Comparison of ENCODE assay signal across 14 mouse cellular contexts in the genomic region with DNA sequence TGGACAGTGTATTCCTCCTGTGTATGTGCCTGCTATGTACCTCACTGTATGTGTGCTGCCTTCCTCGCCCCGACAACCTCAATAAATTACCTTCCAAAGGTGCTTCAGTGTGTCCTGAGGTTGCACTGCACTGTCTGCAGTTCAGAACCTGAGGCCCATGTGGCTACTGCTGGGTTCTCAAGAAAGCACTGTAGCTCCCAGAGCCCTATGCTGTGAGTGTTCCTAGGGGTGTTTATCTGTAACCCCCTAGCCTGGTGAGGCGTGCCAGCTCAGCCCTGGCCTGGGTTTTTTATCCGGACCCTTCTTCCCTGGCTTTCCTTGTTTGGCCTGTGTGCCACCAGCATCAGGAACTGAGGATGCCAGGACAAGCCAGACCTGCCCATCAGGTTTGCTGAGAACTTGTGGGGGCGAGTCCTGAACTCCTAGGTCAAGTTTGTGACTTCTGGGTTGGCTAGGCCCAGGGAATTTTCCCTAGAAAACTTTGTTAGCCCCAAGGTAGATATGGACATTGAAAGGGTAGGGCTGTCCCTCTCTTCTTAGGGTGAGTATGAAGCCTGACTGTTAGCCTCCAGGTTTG. TPM values are rescaled to one million over a fixed set of nuclear protein-coding genes. Genes with fewer than 3 reads are reported as not detected.
DNase-seq lines count a peak whose midpoint lies in the region; ATAC-seq and TF ChIP-seq lines count a peak whose summit lies in the region.
"Had no signal": no experiment of that assay in that cellular context is flagged by ENCODE, and none has a peak within 500 bp of the region (broad histone marks: within the 10 kb centered on the region; RNA-seq: fewer than 3 reads in every experiment).

No protein-coding gene starts in this region.

- 72% methylated on average over 5 of the region's 5 CpGs for WGBS in kidney, postnatal 0 days
- WGBS in liver, embryonic 13.5 days (ENCODE audit: insufficient replicate concordance), result 80% methylated on average over 5 of the region's 5 CpGs
- WGBS in hindbrain, embryonic 12.5 days, result 94% methylated on average over 5 of the region's 5 CpGs

- no peak overlapping the region for H3K4me3 ChIP-seq in kidney, postnatal 0 days (replicated peaks; ENCODE audit: low read depth, low read length)
- no peak overlapping the region for H3K4me3 ChIP-seq in liver, embryonic 13.5 days (replicated peaks)
- no peak overlapping the region for H3K4me3 ChIP-seq in hindbrain, embryonic 12.5 days
- H3K4me3 ChIP-seq: forebrain, embryonic 13.5 days had no signal

- TF ChIP-seq CTCF in kidney, postnatal 0 days (IDR thresholded peaks at IDR 0.05; ENCODE audit: low read depth), result no peak

- no peak for DNase-seq in kidney, postnatal 0 days (ENCODE audit: low spot score)
- DNase-seq in kidney, postnatal 14 days, result no peak
- peak; percentile 38 to 60 for DNase-seq in urinary bladder, adult 18-20 months (ENCODE audit: low spot score in 2 of 2)
- no peak for DNase-seq in urinary bladder, adult 2 months (ENCODE audit: low spot score)
- DNase-seq in liver, embryonic 13.5 days, result no peak
- DNase-seq: cerebellum, adult 9-10 months; heart, postnatal 4 days; kidney, adult 2 months; layer of hippocampus, postnatal 36 days; right cerebral cortex, postnatal 4 days had no signal

- H3K4me1 ChIP-seq in kidney, postnatal 0 days (replicated peaks; ENCODE audit: insufficient read depth, low read length), result peaks cover 48% of the 10 kb centered on the region; the same call in 1 of the 2 replicates
- H3K4me1 ChIP-seq in liver, embryonic 13.5 days (replicated peaks), result peaks cover 89% of the 10 kb centered on the region
- H3K4me1 ChIP-seq in hindbrain, embryonic 12.5 days, result peaks cover 45% of the 10 kb centered on the region

- no peak overlapping the region; the same call in 1 of the 2 replicates for H3K4me2 ChIP-seq in kidney, postnatal 0 days (ENCODE audit: low read length)
- no peak overlapping the region for H3K4me2 ChIP-seq in liver, embryonic 13.5 days
- H3K4me2 ChIP-seq in hindbrain, embryonic 12.5 days (replicated peaks), result no peak overlapping the region
- H3K4me2 ChIP-seq: forebrain, embryonic 13.5 days had no signal

- no peaks in the 10 kb centered on the region for H3K36me3 ChIP-seq in kidney, postnatal 0 days (ENCODE audit: insufficient read depth, low read length)
- peaks cover 31% of the 10 kb centered on the region for H3K36me3 ChIP-seq in liver, embryonic 13.5 days
- peaks cover 21% of the 10 kb centered on the region for H3K36me3 ChIP-seq in hindbrain, embryonic 12.5 days

- H3K9me3 ChIP-seq in kidney, postnatal 0 days (replicated peaks; ENCODE audit: low read length), result no peaks in the 10 kb centered on the region
- H3K9me3 ChIP-seq in liver, embryonic 13.5 days (replicated peaks), result no peaks in the 10 kb centered on the region
- no peaks in the 10 kb centered on the region for H3K9me3 ChIP-seq in hindbrain, embryonic 12.5 days (replicated peaks)
- H3K9me3 ChIP-seq: forebrain, embryonic 13.5 days had no signal

- ATAC-seq in kidney, postnatal 0 days (replicated peaks; ENCODE audit: low FRiP score, low read depth), result no peak
- ATAC-seq in liver, embryonic 13.5 days (ENCODE audit: low read depth), result no peak
- no peak for ATAC-seq in erythroblast, adult 5-6 weeks (replicated peaks; ENCODE audit: low FRiP score, poor library complexity, severe bottlenecking)
- no peak for ATAC-seq in hindbrain, embryonic 12.5 days (ENCODE audit: low FRiP score)
- ATAC-seq: forebrain, embryonic 13.5 days had no signal

- 0 out of 2 replicates have a peak overlapping the region, but pooled peaks have one; percentile 26 for H3K27ac ChIP-seq in kidney, postnatal 0 days
- H3K27ac ChIP-seq in liver, embryonic 13.5 days, result peak overlapping the region; percentile 89
- no peak overlapping the region for H3K27ac ChIP-seq in hindbrain, embryonic 12.5 days
- H3K27ac ChIP-seq: forebrain, embryonic 13.5 days had no signal

- no peaks in the 10 kb centered on the region for H3K27me3 ChIP-seq in kidney, postnatal 0 days (ENCODE audit: insufficient read depth, low read length)
- H3K27me3 ChIP-seq in liver, embryonic 13.5 days, result no peaks in the 10 kb centered on the region
- H3K27me3 ChIP-seq in hindbrain, embryonic 12.5 days, result no peaks in the 10 kb centered on the region
- H3K27me3 ChIP-seq: forebrain, embryonic 13.5 days had no signal

- no peak overlapping the region for H3K9ac ChIP-seq in kidney, postnatal 0 days (ENCODE audit: low read depth, low read length)
- peak overlapping the region; percentile 90 for H3K9ac ChIP-seq in liver, embryonic 13.5 days
- H3K9ac ChIP-seq in hindbrain, embryonic 12.5 days, result no peak overlapping the region
- H3K9ac ChIP-seq: forebrain, embryonic 13.5 days had no signal

RNA-seq across cellular contexts. Expression of a gene that starts 3.0 kb away (rescaled TPM):
- polyA plus RNA-seq in kidney, postnatal 0 days (2015; fragmentation: Nextera tagmentation; extraction: Ambion mirVana), result 61.5 and 62.5 TPM in 2 replicates
- 97.6 and 157 TPM in 2 replicates for polyA plus RNA-seq in urinary bladder, adult 2 months (2012; rRNA removed)
- 23.9 and 26.7 TPM in 2 replicates for polyA plus RNA-seq in liver, embryonic 13.5 days (2015; fragmentation: Nextera tagmentation; extraction: Ambion mirVana)
- 1.7 and 6.0 TPM in 2 replicates for total RNA-seq in erythroblast, adult 5-6 weeks (2015; ENCODE audit: low replicate concordance)
- 3.9 and 12.2 TPM in 2 replicates for total RNA-seq in erythroblast, adult 5-6 weeks (2017; ENCODE audit: low replicate concordance)
- polyA plus RNA-seq in hindbrain, embryonic 12.5 days (2016; fragmentation: Nextera tagmentation; extraction: Ambion mirVana), result 34.7 and 35.6 TPM in 2 replicates

RNA-seq across cellular contexts. Expression of a gene that starts 4.8 kb away (rescaled TPM):
- 2.6 and 2.9 TPM in 2 replicates for polyA plus RNA-seq in kidney, postnatal 0 days (2015; fragmentation: Nextera tagmentation; extraction: Ambion mirVana)
- 8.4 and 11.6 TPM in 2 replicates for polyA plus RNA-seq in urinary bladder, adult 2 months (2012; rRNA removed)
- polyA plus RNA-seq in liver, embryonic 13.5 days (2015; fragmentation: Nextera tagmentation; extraction: Ambion mirVana), result 0.59 and 0.71 TPM in 2 replicates
- not detected in 2 replicates for total RNA-seq in erythroblast, adult 5-6 weeks (2015; ENCODE audit: low replicate concordance)
- total RNA-seq in erythroblast, adult 5-6 weeks (2017; ENCODE audit: low replicate concordance), result 0.17 and 1.7 TPM in 2 replicates
- polyA plus RNA-seq in hindbrain, embryonic 12.5 days (2016; fragmentation: Nextera tagmentation; extraction: Ambion mirVana), result 3.3 and 3.9 TPM in 2 replicates
- total RNA-seq: gastrocnemius, adult 8-10 months; heart, postnatal 4 days; layer of hippocampus, postnatal 36 days had no signal

RNA-seq across cellular contexts. Expression of a gene that starts 9.9 kb away (rescaled TPM):
- polyA plus RNA-seq in kidney, postnatal 0 days (2015; fragmentation: Nextera tagmentation; extraction: Ambion mirVana), result 37.2 and 39.8 TPM in 2 replicates
- 16.4 and 30.4 TPM in 2 replicates for polyA plus RNA-seq in urinary bladder, adult 2 months (2012; rRNA removed)
- 32.6 and 34.9 TPM in 2 replicates for polyA plus RNA-seq in liver, embryonic 13.5 days (2015; fragmentation: Nextera tagmentation; extraction: Ambion mirVana)
- 24.9 and 30.0 TPM in 2 replicates for total RNA-seq in erythroblast, adult 5-6 weeks (2015; ENCODE audit: low replicate concordance)
- total RNA-seq in erythroblast, adult 5-6 weeks (2017; ENCODE audit: low replicate concordance), result 25.5 and 32.8 TPM in 2 replicates
- 95.5 and 99.3 TPM in 2 replicates for polyA plus RNA-seq in hindbrain, embryonic 12.5 days (2016; fragmentation: Nextera tagmentation; extraction: Ambion mirVana)

RNA-seq across cellular contexts. Expression of a gene that starts 24.7 kb away (rescaled TPM):
- polyA plus RNA-seq in kidney, postnatal 0 days (2015; fragmentation: Nextera tagmentation; extraction: Ambion mirVana), result 9.9 and 10.8 TPM in 2 replicates
- polyA plus RNA-seq in urinary bladder, adult 2 months (2012; rRNA removed), result 5.2 and 5.8 TPM in 2 replicates
- 12.2 and 15.5 TPM in 2 replicates for polyA plus RNA-seq in liver, embryonic 13.5 days (2015; fragmentation: Nextera tagmentation; extraction: Ambion mirVana)
- 2.1 TPM in 1 of 2 replicates, not detected in the other for total RNA-seq in erythroblast, adult 5-6 weeks (2015; ENCODE audit: low replicate concordance)
- 0.94 and 1.8 TPM in 2 replicates for total RNA-seq in erythroblast, adult 5-6 weeks (2017; ENCODE audit: low replicate concordance)
- 10.8 and 12.2 TPM in 2 replicates for polyA plus RNA-seq in hindbrain, embryonic 12.5 days (2016; fragmentation: Nextera tagmentation; extraction: Ambion mirVana)

RNA-seq across cellular contexts. Expression of a gene that starts 24.8 kb away (rescaled TPM):
- 91.5 and 95.5 TPM in 2 replicates for polyA plus RNA-seq in kidney, postnatal 0 days (2015; fragmentation: Nextera tagmentation; extraction: Ambion mirVana)
- 114 and 129 TPM in 2 replicates for polyA plus RNA-seq in urinary bladder, adult 2 months (2012; rRNA removed)
- polyA plus RNA-seq in liver, embryonic 13.5 days (2015; fragmentation: Nextera tagmentation; extraction: Ambion mirVana), result 91.5 and 104 TPM in 2 replicates
- 3.8 and 24.9 TPM in 2 replicates for total RNA-seq in erythroblast, adult 5-6 weeks (2015; ENCODE audit: low replicate concordance)
- 11.4 and 20.8 TPM in 2 replicates for total RNA-seq in erythroblast, adult 5-6 weeks (2017; ENCODE audit: low replicate concordance)
- polyA plus RNA-seq in hindbrain, embryonic 12.5 days (2016; fragmentation: Nextera tagmentation; extraction: Ambion mirVana), result 95.1 and 103 TPM in 2 replicates

Comparison
In these comparisons a context has a peak if more than half of its experiments do, and no peak if none do; other contexts are left out.
1. DNase-seq: peak in urinary bladder, adult 18-20 months (2 of 2); none in kidney, postnatal 0 days (single experiment), kidney, postnatal 14 days (single experiment), urinary bladder, adult 2 months (single experiment) and liver, embryonic 13.5 days (single experiment).